Mouse (Mus musculus): ENCODE results near the gene Echs1. TPM values are rescaled to one million over a fixed set of nuclear protein-coding genes. Genes with fewer than 3 reads are reported as not detected.

Echs1 gene
- total and polyA plus RNA-seq, 3 experiments: 43.3 to 72.0 (median 47.8) TPM

DNA sequence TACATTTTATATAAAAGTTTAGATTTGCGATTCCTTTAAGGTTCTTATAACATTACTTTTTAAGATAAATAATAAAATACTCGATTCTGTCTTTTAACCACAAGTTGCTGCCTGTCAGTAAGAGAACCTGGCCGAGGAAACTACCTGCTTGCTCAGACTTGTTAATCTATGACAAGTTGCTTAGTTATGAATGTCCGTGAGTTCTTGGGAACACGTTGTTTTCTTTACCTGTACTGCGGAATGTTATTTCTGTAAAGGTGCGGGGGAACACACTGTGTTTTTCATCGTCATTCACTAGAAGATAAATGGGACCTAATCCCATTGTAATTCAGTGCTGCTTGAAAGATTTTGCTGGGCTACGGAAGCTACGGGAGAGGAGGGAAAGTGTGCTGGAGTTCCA is 25.7 kb downstream of the Echs1 start:
- H3K9me3 ChIP-seq (replicated peaks; ENCODE audit: low read length): no peaks in the 10 kb centered on the region
- dilution Hi-C loops (cut with MboI; ENCODE audit: extremely low pct_ligation_motif_present, extremely low pct_unique_long_range_greater_than_20kb, low sequenced_read_pairs): no loop called here
- no peak overlapping the region for H3K4me2 ChIP-seq (ENCODE audit: insufficient read depth, low read depth, poor library complexity, severe bottlenecking)
- H3K27ac ChIP-seq (ENCODE audit: insufficient read depth, low read depth): no peak overlapping the region
- no peaks in the 10 kb centered on the region for H3K36me3 ChIP-seq (replicated peaks in 1 of 2; ENCODE audit: control insufficient read depth in 1 of 2, insufficient read depth in 1 of 2, low read length in 1 of 2)
- H3K79me2 ChIP-seq (replicated peaks; ENCODE audit: control insufficient read depth, extremely low read depth, insufficient read depth, poor library complexity, severe bottlenecking): no peaks in the 10 kb centered on the region
- H3K4me1 ChIP-seq (ENCODE audit: control insufficient read depth in 1 of 2, insufficient read depth in 2 of 2): no peaks in the 10 kb centered on the region
- in situ Hi-C loops (cut with MboI; ENCODE audit: low pct_ligation_motif_present, low pct_unique_long_range_greater_than_20kb, low sequenced_read_pairs): loop anchor here (25.0 kb wide), 1 partner anchor 747 kb away; the partner anchor contains the start of genes Odf3, Scgb1c1 and Urah
- no peaks in the 10 kb centered on the region for H3K27me3 ChIP-seq (replicated peaks)
- no peak overlapping the region for H3K9ac ChIP-seq (ENCODE audit: insufficient read depth, low read depth)
- no peak for DNase-seq (ENCODE audit: extremely low read depth)
- TF ChIP-seq USF2 (conservative IDR thresholded peaks at IDR 0.05; ENCODE audit: low read depth, low read length) (no peak), NELFE (IDR thresholded peaks at IDR 0.05; ENCODE audit: low read depth, low read length) (no peak), MEF2A (IDR thresholded peaks at IDR 0.05; ENCODE audit: borderline replicate concordance, low read depth, low read length) (no peak), RCOR1 (conservative IDR thresholded peaks at IDR 0.05; ENCODE audit: low read depth, low read length) (no peak), EP300 (IDR thresholded peaks at IDR 0.05; ENCODE audit: low read length) (no peak), CHD2 (IDR thresholded peaks at IDR 0.05; ENCODE audit: low read length) (no peak), NRF1 (IDR thresholded peaks at IDR 0.05; ENCODE audit: low read depth, low read length) (no peak), ZMIZ1 (IDR thresholded peaks at IDR 0.05; ENCODE audit: low read depth, low read length) (no peak), IRF4 (IDR thresholded peaks at IDR 0.05; ENCODE audit: low read depth, low read length) (no peak), JUN (IDR thresholded peaks at IDR 0.05; ENCODE audit: insufficient read depth, low read depth, low read length) (no peak), CHD1 (IDR thresholded peaks at IDR 0.05; ENCODE audit: low read depth, low read length) (no peak), PAX5 (IDR thresholded peaks at IDR 0.05; ENCODE audit: low read length) (no peak), ETS1 (conservative IDR thresholded peaks at IDR 0.05; ENCODE audit: low read depth, low read length) (no peak)
- H3K4me3 ChIP-seq (replicated peaks in 1 of 3; ENCODE audit: low read depth in 2 of 3, low read length in 2 of 3, poor library complexity in 1 of 3): no peak overlapping the region

- DNase-seq (ENCODE audit: extremely low read depth): no peak
- in situ Hi-C loops (cut with MboI; ENCODE audit: low pct_ligation_motif_present, low pct_unique_long_range_greater_than_20kb, low sequenced_read_pairs) (loop anchor here (25.0 kb wide), 1 partner anchor 755 kb away; the partner anchor contains the start of genes Odf3, Scgb1c1 and Urah), dilution Hi-C loops (cut with MboI; ENCODE audit: extremely low pct_ligation_motif_present, extremely low pct_unique_long_range_greater_than_20kb, low sequenced_read_pairs) (no loop called here)
- peak within 1 kb of the TSS; percentile 68 for H3K4me2 ChIP-seq (ENCODE audit: insufficient read depth, low read depth, poor library complexity, severe bottlenecking)
- peaks cover 49% of the 10 kb centered on the region for H3K27me3 ChIP-seq (replicated peaks)
- H3K9me3 ChIP-seq (replicated peaks; ENCODE audit: low read length): no peaks in the 10 kb centered on the region
- no peaks in the 10 kb centered on the region for H3K79me2 ChIP-seq (replicated peaks; ENCODE audit: control insufficient read depth, extremely low read depth, insufficient read depth, poor library complexity, severe bottlenecking)
- no peak within 1 kb of the TSS for H3K4me3 ChIP-seq (replicated peaks in 1 of 3; ENCODE audit: low read depth in 2 of 3, low read length in 2 of 3, poor library complexity in 1 of 3)
- H3K27ac ChIP-seq (ENCODE audit: insufficient read depth, low read depth): no peak within 1 kb of the TSS
- H3K9ac ChIP-seq (ENCODE audit: insufficient read depth, low read depth): no peak within 1 kb of the TSS
- H3K4me1 ChIP-seq (ENCODE audit: control insufficient read depth in 1 of 2, insufficient read depth in 2 of 2): peaks cover 17 to 22% of the 10 kb centered on the region in 2 experiments
- no peaks in the 10 kb centered on the region for H3K36me3 ChIP-seq (replicated peaks in 1 of 2; ENCODE audit: control insufficient read depth in 1 of 2, insufficient read depth in 1 of 2, low read length in 1 of 2)
- TF ChIP-seq CTCF (conservative IDR thresholded peaks at IDR 0.05 in 1 of 2, IDR thresholded peaks at IDR 0.05 in 1 of 2; ENCODE audit: low read depth in 2 of 2, low read length in 2 of 2): peak in 1 of 2 experiments; percentile 53; a peak in 2 of 4 replicates
- TF ChIP-seq EP300 (IDR thresholded peaks at IDR 0.05; ENCODE audit: low read length): no peak
- no peak for TF ChIP-seq TCF12 (IDR thresholded peaks at IDR 0.05; ENCODE audit: low read depth, low read length)
- TF ChIP-seq RAD21 (IDR thresholded peaks at IDR 0.05; ENCODE audit: low read depth, low read length): peak; percentile 8
- no peak for TF ChIP-seq UBTF (IDR thresholded peaks at IDR 0.05; ENCODE audit: low read depth, low read length)
- TF ChIP-seq USF1 (IDR thresholded peaks at IDR 0.05; ENCODE audit: low read depth, low read length): no peak
- TF ChIP-seq CHD2 (IDR thresholded peaks at IDR 0.05; ENCODE audit: low read length): no peak
- no peak for TF ChIP-seq ZMIZ1 (IDR thresholded peaks at IDR 0.05; ENCODE audit: low read depth, low read length)
- TF ChIP-seq SMC3 (IDR thresholded peaks at IDR 0.05; ENCODE audit: low read depth, low read length): peak; percentile 66
- TF ChIP-seq ELF1 (IDR thresholded peaks at IDR 0.05; ENCODE audit: low read depth, low read length): no peak
Observed at GRCm38 (mm10) chr7:140082242-140082678, 34.0 kb downstream of the Echs1 start, which contains the start of gene Caly. Caly (minus strand) TSS chr7:140082548.

Data from CH12.LX (cell line).